Mouse (Mus musculus) left cerebral cortex, adult 2 months (tissue): ENCODE measurements around the gene Vps33b. TPM values are rescaled to one million over a fixed set of nuclear protein-coding genes. Genes with fewer than 3 reads are reported as not detected.
A peak's percentile ranks its signal among the peaks of the same experiment; 100 is the strongest.

Experiments
- DNase-seq, 2 experiments: peaks; one replicate each; pipeline ENCODE4 v3.0.0; 2021 to 2022; ENCODE audit warnings: low spot score in 2 of 2, mixed read lengths in 1 of 2; ENCODE audit errors: extremely low spot score in 1 of 2
- H3K27ac ChIP-seq: fragments of 200-600 bp; 2 replicates; pipeline ENCODE4 v1.8.1; 2022
- H3K4me3 ChIP-seq: fragments of 200-600 bp; 2 replicates; pipeline ENCODE4 v1.8.1; 2022
- CTCF ChIP-seq: fragments of 200-600 bp; IDR thresholded peaks from 2 replicates; pipeline ENCODE4 v1.8.1; 2022; ENCODE audit warnings: antibody characterized with exemption, mild to moderate bottlenecking, moderate library complexity
- intact Hi-C: fragments of 180-260 bp; cut with DNase I; formaldehyde crosslinking; loops from one replicate; pipeline ENCODE4 v1.15.1; 2025
- total RNA-seq, 2 experiments: library from RNA; stranded (reverse); gene quantifications; 2 replicates each; pipeline ENCODE4 v1.2.3; 2021

Gene Vps33b
- total RNA-seq, 2 experiments from 2014 or later: 21.5 to 23.2 TPM

DNA sequence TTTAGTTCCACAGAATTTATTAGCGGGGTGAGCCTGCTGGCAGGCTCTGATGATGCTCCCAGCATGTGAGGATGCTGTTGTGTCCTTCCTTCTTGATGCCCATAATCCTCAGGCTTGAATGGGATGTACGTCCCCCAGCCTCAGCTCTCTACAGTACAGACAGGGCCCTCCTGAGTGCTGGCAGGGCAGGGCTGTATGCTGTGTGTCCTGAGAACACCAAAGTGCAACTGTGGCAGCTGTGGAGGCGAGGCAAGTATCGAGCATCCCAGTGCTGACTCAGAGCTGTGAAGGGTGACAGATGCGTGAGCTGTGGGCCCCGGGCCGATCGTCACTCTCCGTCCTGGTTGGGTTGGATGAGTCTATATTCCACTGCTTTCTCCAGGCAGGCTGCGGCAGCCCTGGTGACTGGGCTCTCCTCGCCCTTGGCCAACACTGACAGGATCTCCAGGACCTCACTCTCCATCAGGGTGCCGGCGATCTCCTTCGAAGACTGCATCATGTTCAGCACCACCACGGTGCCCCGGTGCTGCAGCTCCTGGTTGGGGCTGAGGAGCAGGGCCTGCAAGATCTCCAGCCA is 55.9 kb downstream of the Vps33b start:
- intact Hi-C loops: no loop called here
- TF ChIP-seq CTCF: no peak
- DNase-seq: no peak
- Histone ChIP-seq H3K4me3 (no peak overlapping the region), H3K27ac (peak overlapping the region; percentile 48; the same call in 1 of the 2 replicates)

DNA sequence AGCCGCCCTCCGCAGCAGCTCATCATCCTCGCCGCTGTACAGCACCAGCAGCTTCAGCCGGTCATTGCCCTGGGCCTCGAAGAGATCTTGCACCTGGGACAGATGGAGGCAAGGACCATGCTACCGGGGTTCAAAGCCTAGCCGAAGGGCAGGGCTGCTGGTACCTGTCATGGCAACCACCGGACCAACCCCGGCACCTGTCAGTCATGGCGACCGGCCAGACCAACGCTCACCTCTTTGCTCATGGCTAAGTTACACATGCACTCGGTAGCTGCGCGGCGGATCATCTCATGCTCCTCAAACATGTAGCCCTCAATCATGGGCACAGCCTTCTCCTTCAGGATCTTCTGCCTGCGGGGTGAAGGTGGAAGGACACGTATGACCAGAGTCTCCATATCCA is 56.6 kb downstream of the Vps33b start:
- Histone ChIP-seq H3K27ac (no peak overlapping the region), H3K4me3 (no peak overlapping the region)
- no peak for DNase-seq
- intact Hi-C loops: no loop called here
- no peak for TF ChIP-seq CTCF

DNA sequence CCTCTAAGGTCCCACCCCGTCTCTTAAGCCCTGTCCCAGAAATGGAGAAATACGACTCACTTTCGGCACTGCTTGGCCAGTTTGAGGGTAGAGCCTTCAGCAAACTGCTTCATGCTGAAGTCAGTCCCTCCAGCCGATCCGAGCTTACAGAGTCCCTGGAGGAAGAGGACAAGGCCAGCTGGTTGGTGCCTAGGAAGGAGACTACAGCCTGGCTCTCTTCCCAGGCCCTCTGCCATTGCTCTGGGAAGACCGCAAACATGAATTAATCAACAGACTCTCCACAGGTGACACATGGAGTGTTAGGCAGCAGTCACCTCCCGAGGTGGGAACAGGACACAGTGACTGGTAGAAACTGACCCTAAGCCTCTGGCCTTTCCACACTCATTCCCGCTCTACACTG is 60.8 kb downstream of the Vps33b start:
- intact Hi-C loops: no loop called here
- Histone ChIP-seq H3K4me3 (no peak overlapping the region), H3K27ac (no peak overlapping the region)
- no peak for TF ChIP-seq CTCF
- no peak for DNase-seq

DNA sequence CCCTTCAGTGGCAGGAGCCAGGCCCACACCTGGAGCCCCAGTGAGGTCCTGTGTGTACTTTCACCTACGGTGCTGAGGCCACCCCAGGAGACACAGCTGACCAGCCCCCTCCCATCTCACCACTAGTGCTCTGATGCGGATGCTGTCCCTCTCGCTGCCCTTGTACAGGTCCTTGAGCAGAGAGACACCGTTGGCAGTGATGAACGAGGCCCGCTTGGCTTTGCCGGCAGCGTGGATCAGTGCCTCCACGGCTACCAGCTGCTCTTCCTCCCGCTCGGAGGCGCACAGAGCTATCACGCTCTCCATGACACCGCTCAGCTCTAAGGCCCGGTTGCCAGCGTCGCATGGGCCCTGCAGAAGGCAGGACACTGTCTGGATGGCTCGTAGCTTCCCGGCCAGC is 62.0 kb downstream of the Vps33b start:
- intact Hi-C loops: no loop called here
- H3K27ac ChIP-seq: no peak overlapping the region
- no peak for TF ChIP-seq CTCF
- no peak for DNase-seq
- H3K4me3 ChIP-seq: no peak overlapping the region

DNA sequence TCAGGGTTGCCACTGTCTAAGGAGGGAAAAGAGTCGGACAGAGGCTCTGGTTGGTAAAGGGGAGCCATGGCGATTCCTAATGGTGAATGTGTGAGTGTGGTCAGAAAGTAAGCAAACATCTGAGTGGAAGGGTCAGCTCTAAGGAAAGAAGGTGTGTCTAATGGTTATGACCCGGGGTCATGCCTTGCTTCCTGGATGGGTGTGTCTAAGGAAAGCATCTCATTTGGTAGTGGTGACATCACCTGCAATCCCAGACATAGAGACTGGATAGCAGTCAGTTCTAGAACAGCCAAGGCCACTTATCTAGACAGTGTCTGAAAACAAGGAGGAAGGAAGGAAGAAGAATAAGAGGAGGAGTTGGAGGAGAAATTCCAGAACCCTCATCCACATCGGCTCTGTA is 65.4 kb downstream of the Vps33b start:
- intact Hi-C loops: no loop called here
- DNase-seq: no peak

DNA sequence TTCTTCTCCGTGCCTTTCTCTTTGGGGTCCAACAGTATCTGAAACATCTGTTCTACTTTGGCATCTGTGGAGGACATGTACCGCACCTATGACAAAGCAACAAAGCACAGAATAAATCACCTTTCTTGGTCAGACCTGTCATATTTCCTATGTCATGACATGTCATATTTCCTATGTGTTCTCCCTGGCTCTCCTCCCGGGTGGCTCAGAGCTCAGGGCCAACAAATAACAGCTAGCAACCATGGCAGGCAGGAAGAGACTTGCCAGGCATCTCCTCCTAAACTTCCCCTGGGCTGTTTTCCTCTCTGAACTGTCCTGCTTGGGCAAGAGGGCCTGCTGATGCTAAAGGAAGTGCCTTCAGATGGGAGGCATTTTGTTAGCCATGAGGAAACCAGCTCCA is 67.5 kb downstream of the Vps33b start:
- Histone ChIP-seq H3K4me3 (no peak overlapping the region), H3K27ac (no peak overlapping the region)
- no peak for DNase-seq
- TF ChIP-seq CTCF: no peak
- intact Hi-C loops: no loop called here

More for the DNA sequence above, 65.4 kb downstream of the Vps33b start:
- TF ChIP-seq CTCF: no peak
- Histone ChIP-seq H3K27ac (no peak overlapping the region), H3K4me3 (no peak overlapping the region)

DNA sequence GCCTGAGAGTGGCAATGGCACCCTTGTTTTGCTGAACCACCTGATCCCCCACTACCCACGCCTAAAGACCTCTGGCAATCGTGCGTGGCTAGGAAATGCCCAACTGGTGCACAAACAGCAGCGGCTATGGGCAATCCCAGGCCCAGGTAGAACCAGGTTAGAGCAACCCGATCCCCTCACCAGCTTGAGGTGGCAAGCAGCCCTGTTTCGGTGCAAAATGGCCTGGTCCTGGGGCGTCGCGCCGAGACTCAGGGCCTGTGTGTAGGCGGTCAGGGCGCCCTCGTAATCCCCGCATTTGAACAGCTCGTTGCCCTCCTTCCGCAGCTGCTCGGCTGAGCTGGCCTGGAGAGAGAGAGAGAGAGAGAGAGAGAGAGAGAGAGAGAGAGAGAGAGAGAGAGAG is 69.9 kb downstream of the Vps33b start:
- no peak for TF ChIP-seq CTCF
- H3K4me3 ChIP-seq: peak overlapping the region; percentile 77
- H3K27ac ChIP-seq: peak overlapping the region; percentile 84
- intact Hi-C loops: no loop called here
- peak in 1 of 2 experiments; percentile 42 for DNase-seq

DNA sequence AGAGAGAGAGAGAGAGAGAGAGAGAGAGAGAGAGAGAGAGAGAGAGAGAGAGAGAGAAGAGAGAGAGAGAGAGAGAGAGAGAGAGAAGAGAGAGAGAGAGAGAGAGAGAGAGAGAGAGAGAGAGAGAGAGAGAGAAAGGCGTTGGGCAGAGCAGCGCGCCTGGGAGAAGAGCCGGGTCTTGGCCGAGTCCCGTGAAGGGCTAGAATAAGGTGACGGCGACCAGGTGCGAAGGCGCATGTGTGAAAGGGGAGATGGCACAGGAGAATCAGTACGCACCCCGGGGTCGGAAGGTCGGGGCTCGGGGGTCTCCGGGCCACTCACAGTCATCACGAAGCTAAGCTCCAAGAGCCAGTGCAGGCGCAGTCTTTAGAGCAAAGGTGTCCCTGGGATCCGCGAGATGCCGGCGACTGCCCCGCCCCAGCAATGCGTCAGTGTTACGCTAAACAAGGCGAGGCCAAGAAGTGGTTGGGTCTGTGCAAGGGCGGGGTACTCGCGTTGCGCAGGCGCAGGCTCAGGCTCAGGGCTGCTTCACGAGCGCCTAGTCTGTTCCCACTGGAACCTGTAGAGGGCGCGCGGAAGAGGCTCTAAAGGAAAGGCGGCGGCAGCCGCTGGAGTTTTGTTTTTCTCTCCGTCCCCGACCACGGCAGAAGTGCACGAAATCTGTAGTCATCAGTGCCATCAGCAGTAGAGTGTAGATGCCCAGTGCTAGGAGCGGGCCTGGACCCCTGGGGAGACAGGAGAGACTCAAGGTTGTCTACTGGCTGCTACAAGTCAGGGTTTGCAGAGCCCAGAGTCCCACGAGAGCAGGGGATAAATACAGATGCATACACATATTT is 70.6 kb downstream of the Vps33b start:
- intact Hi-C loops: loop anchor here (2.0 kb wide), 1 partner anchor 31 kb away; the partner anchor contains the start of gene Man2a2
- Histone ChIP-seq H3K27ac (peak overlapping the region; percentile 92), H3K4me3 (peak overlapping the region; percentile 77)
- DNase-seq: peak; percentile 97 to 98
- TF ChIP-seq CTCF: peak; percentile 93

DNA sequence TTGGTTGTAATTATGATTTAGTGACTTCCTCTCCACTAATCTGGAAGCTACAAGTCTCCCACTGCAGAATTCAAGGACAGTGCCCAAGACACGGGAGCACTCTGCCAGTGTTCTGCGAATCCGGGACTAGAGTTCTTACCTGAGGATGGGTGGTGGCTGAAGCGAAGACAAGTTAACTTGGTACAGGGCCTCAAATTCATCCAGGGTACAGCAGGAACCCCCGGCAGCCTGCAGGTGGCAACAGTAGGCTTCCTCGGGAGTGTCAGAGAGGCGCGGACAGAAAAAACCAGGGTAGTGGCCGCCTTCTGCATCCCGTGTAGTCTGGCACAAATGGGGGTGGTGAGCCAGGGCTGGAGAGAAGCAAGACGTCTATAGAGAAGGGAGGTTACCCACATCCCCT is 71.3 kb downstream of the Vps33b start, which contains the start of gene Unc45a:
Gene Unc45a, minus strand, starts transcription at position 213 of the 400 bp plus-strand sequence.
- intact Hi-C loops: loop anchor here (2.0 kb wide), 1 partner anchor 30 kb away; the partner anchor contains the start of gene Man2a2
- Histone ChIP-seq H3K4me3 (peak within 1 kb of the TSS; percentile 77), H3K27ac (peak within 1 kb of the TSS; percentile 92)
- peak; percentile 65 for TF ChIP-seq CTCF
- DNase-seq: peak; percentile 63 to 64

Other genes starting within 250 kb of the Vps33b start
- gene Zfp710, start 244.8 kb upstream of the Vps33b start, total RNA-seq: 10 to 100 TPM; 18.9 to 21.7 TPM
- 10 to 100 TPM; 53.9 to 67.1 TPM for gene Idh2, start 154.3 kb upstream of the Vps33b start, total RNA-seq
- 10 to 100 TPM; 19.4 to 20.6 TPM for gene Sema4b, start 82.8 kb upstream of the Vps33b start, total RNA-seq
- gene Cib1, start 36.8 kb upstream of the Vps33b start, total RNA-seq: 10 to 100 TPM; 21.7 to 22.4 TPM
- gene Gdpgp1, start 36.8 kb upstream of the Vps33b start, total RNA-seq: 1 to 10 TPM; 6.1 to 7.5 TPM
- gene Ttll13, start 23.3 kb upstream of the Vps33b start, total RNA-seq: 1 to 10 TPM; 2.0 to 2.8 TPM
- 10 to 100 TPM; 40.8 to 45.3 TPM for gene Ngrn, start 8.4 kb upstream of the Vps33b start, total RNA-seq
- gene Prc1, start 24.8 kb downstream of the Vps33b start, total RNA-seq: under 1 TPM; 0.77 to 0.97 TPM
- 10 to 100 TPM; 14.9 to 15.2 TPM for gene Rccd1, start 54.8 kb downstream of the Vps33b start, total RNA-seq
- gene Unc45a, start 71.4 kb downstream of the Vps33b start, total RNA-seq: 10 to 100 TPM; 37.7 to 43.7 TPM
- gene Hddc3, start 73.5 kb downstream of the Vps33b start, total RNA-seq: 10 to 100 TPM; 46.4 to 56.4 TPM
- 100 to 1,000 TPM; 152 to 157 TPM for gene Man2a2, start 101.7 kb downstream of the Vps33b start, total RNA-seq
- 1 to 10 TPM; 5.3 to 6.8 TPM for gene Fes, start 118.3 kb downstream of the Vps33b start, total RNA-seq
- 10 to 100 TPM; 38.0 to 40.7 TPM for gene Furin, start 135.8 kb downstream of the Vps33b start, total RNA-seq